Mouse (Mus musculus): Measurements from ENCODE around the gene Trappc12.

Gene Trappc12

GRCm38 (mm10) chr12:28732631-28733030 is 17.6 kb downstream of the Trappc12 start:
- DNase-seq, result no peak

- no peak for DNase-seq
Observed at GRCm38 (mm10) chr12:28727061-28727460, 23.2 kb downstream of the Trappc12 start.

GRCm38 (mm10) chr12:28726204-28726603 is 24.1 kb downstream of the Trappc12 start:
- no peak for DNase-seq

- DNase-seq, result no peak
Observed at GRCm38 (mm10) chr12:28724366-28724765, 25.9 kb downstream of the Trappc12 start.

GRCm38 (mm10) chr12:28718106-28718505 is 32.2 kb downstream of the Trappc12 start:
- DNase-seq, result no peak

GRCm38 (mm10) chr12:28717066-28717465 is 33.2 kb downstream of the Trappc12 start:
- no peak for DNase-seq

GRCm38 (mm10) chr12:28714822-28715632 is 35.2 kb downstream of the Trappc12 start:
- no peak for DNase-seq

- no peak for DNase-seq
Observed at GRCm38 (mm10) chr12:28710566-28711185, 39.6 kb downstream of the Trappc12 start.

- no peak for DNase-seq
Observed at GRCm38 (mm10) chr12:28708154-28708553, 42.1 kb downstream of the Trappc12 start.

GRCm38 (mm10) chr12:28705204-28705603 is 45.1 kb downstream of the Trappc12 start:
- no peak for DNase-seq

GRCm38 (mm10) chr12:28704381-28704780 is 45.9 kb downstream of the Trappc12 start:
- DNase-seq, result peak; percentile 38 to 61

GRCm38 (mm10) chr12:28701302-28701701 is 49.0 kb downstream of the Trappc12 start:
- no peak for DNase-seq

- peak; percentile 28 to 51 for DNase-seq
Observed at GRCm38 (mm10) chr12:28700561-28701025, 49.7 kb downstream of the Trappc12 start.

- DNase-seq, result peak in 1 of 2 experiments; percentile 27
Observed at GRCm38 (mm10) chr12:28700101-28700511, 50.2 kb downstream of the Trappc12 start.

GRCm38 (mm10) chr12:28699656-28700055 is 50.6 kb downstream of the Trappc12 start:
- DNase-seq, result peak; percentile 82 to 86

- no peak for DNase-seq
Observed at GRCm38 (mm10) chr12:28699086-28699485, 51.2 kb downstream of the Trappc12 start.

- DNase-seq, result peak in 1 of 2 experiments; percentile 43
Observed at GRCm38 (mm10) chr12:28697821-28698595, 52.3 kb downstream of the Trappc12 start.

- DNase-seq, result no peak
Observed at GRCm38 (mm10) chr12:28694776-28695175, 55.5 kb downstream of the Trappc12 start.

- no peak for DNase-seq
Observed at GRCm38 (mm10) chr12:28694231-28694630, 56.0 kb downstream of the Trappc12 start.

GRCm38 (mm10) chr12:28693738-28694137 is 56.5 kb downstream of the Trappc12 start:
- no peak for DNase-seq

GRCm38 (mm10) chr12:28690730-28691129 is 59.5 kb downstream of the Trappc12 start:
- DNase-seq, result no peak

- no peak for DNase-seq
Observed at GRCm38 (mm10) chr12:28688996-28689395, 61.3 kb downstream of the Trappc12 start.

GRCm38 (mm10) chr12:28686199-28686879 is 63.9 kb downstream of the Trappc12 start:
- no peak for DNase-seq

All from kidney, postnatal 4 days (tissue).